Mouse (Mus musculus): ENCODE data around the gene Rhox3a2.
"Not testable (repeated sequence)": the region's sequence is repeated elsewhere in the genome, so short reads cannot be mapped to it uniquely, and the experiment has no call there.

The Rhox3a2 gene

GRCm38 (mm10) chrX:37379728-37380127 is at the start of gene Rhox3a2:
Gene Rhox3a2 (plus strand): TSS chrX:37380028.
- not testable (repeated sequence) for DNase-seq (ENCODE audit: low spot score in 2 of 2)

- not testable (repeated sequence) for DNase-seq (ENCODE audit: low spot score in 2 of 2)
These were observed 10.7 kb downstream of the Rhox3a2 start, which contains the start of gene Rhox4a2 for GRCm38 (mm10) chrX:37390548-37390947. Gene Rhox4a2 (plus strand): TSS chrX:37390848.

- not testable (repeated sequence) for DNase-seq (ENCODE audit: low spot score in 2 of 2)
These were observed 31.9 kb downstream of the Rhox3a2 start, which contains the start of gene Rhox2b for GRCm38 (mm10) chrX:37411767-37412166. Gene Rhox2b (plus strand): TSS chrX:37412067.

- not testable (repeated sequence) for DNase-seq (ENCODE audit: low spot score in 2 of 2)
These were observed 52.4 kb downstream of the Rhox3a2 start, which contains the start of gene Rhox4b for GRCm38 (mm10) chrX:37432194-37432593. Gene Rhox4b (plus strand): TSS chrX:37432494.

Data from heart, adult 9 months (tissue).